Mouse (Mus musculus): Measurements from ENCODE around the gene Tdpoz2. TPM values are rescaled to one million over a fixed set of nuclear protein-coding genes. Genes with fewer than 3 reads are reported as not detected.
"Not testable (repeated sequence)": the region's sequence is repeated elsewhere in the genome, so short reads cannot be mapped to it uniquely, and the experiment has no call there.

The Tdpoz2 gene
- total and polyA plus RNA-seq, 2 experiments from 2014 or later: not detected

DNA sequence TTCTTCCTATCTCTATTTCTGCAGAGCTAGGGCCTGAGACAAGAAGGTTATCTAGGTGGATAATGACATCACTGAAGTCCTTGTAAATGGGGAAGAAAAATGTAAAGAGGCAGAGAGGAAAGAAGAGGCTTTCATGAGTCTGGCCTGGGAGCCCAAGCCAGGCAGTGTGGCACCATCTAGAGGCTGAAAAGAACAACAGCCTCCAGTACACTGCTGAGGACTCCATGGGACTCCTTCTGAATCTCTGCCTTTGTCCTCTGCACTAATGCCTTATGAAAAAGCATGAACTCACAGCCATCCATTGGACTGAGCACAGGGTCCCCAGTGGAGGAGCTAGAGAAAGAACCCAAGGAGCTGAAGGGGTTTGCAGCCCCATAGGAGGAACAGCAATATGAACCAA lies 43.5 kb downstream of the Tdpoz2 start:
- DNase-seq (ENCODE audit: low spot score) (peak; percentile 16), ATAC-seq (ENCODE audit: insufficient read depth, low read depth) (peak; percentile 63)
- H3K9me3 ChIP-seq (replicated peaks; ENCODE audit: control insufficient read depth, low read length); H3K9ac ChIP-seq (replicated peaks; ENCODE audit: low read depth, low read length); H3K4me3 ChIP-seq (ENCODE audit: low read depth, low read length); H3K4me2 ChIP-seq (ENCODE audit: low read depth, low read length); H3K36me3 ChIP-seq (replicated peaks; ENCODE audit: control insufficient read depth, insufficient read depth, low read length); H3K27me3 ChIP-seq (ENCODE audit: control insufficient read depth, insufficient read depth, low read length); H3K27ac ChIP-seq (ENCODE audit: low read depth); H3K4me1 ChIP-seq (ENCODE audit: control insufficient read depth, insufficient read depth): not testable (repeated sequence)
- peak; percentile 58 for TF ChIP-seq CTCF (IDR thresholded peaks at IDR 0.05; ENCODE audit: low read depth)

DNA sequence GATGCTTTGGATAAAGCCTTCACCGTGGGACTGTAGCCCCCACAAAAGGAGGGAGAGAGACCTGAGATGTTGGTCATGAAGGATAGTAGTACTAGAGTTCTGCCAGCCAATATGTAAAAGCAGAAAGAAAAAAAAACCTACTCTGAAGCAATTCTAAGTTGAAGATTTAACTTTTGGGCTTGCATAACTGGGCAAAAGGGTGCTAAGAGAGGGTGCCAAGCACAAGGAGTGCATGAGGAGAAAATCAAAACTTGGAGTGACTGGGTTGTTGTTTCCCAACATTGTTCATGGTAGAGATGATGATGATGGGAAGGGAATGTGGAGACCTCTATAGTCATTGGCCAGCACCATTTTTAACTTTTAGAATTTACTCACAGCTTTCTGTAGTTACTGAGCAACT lies 50.6 kb downstream of the Tdpoz2 start:
- 63% methylated on average over 1 of the region's 1 CpGs for WGBS
- DNase-seq (ENCODE audit: low spot score) (no peak), ATAC-seq (ENCODE audit: insufficient read depth, low read depth) (no peak)
- no peaks in the 10 kb centered on the region for H3K27me3 ChIP-seq (ENCODE audit: control insufficient read depth, insufficient read depth, low read length)
- H3K4me1 ChIP-seq (ENCODE audit: control insufficient read depth, insufficient read depth): no peaks in the 10 kb centered on the region
- no peak overlapping the region for H3K4me2 ChIP-seq (ENCODE audit: low read depth, low read length)
- no peaks in the 10 kb centered on the region for H3K36me3 ChIP-seq (replicated peaks; ENCODE audit: control insufficient read depth, insufficient read depth, low read length)
- H3K4me3 ChIP-seq (ENCODE audit: low read depth, low read length): no peak overlapping the region
- no peak for TF ChIP-seq EP300 (IDR thresholded peaks at IDR 0.05; ENCODE audit: low read depth)
- TF ChIP-seq CTCF (IDR thresholded peaks at IDR 0.05; ENCODE audit: low read depth): no peak
- H3K27ac ChIP-seq (ENCODE audit: low read depth): no peak overlapping the region
- no peaks in the 10 kb centered on the region for H3K9me3 ChIP-seq (replicated peaks; ENCODE audit: control insufficient read depth, low read length)
- H3K9ac ChIP-seq (replicated peaks; ENCODE audit: low read depth, low read length): no peak overlapping the region

Other genes with a start within 250 kb of the Tdpoz2 start
- gene Tchh, start 210.4 kb downstream of the Tdpoz2 start, total RNA-seq (2014; rRNA removed; ENCODE audit: low replicate concordance): 0.08 and 0.31 TPM in 2 replicates
- gene Tchh, start 210.4 kb downstream of the Tdpoz2 start, polyA plus RNA-seq (2015; fragmentation: Nextera tagmentation; extraction: Ambion mirVana): 0.23 and 0.25 TPM in 2 replicates
- not detected in 2 replicates for gene Tchhl1, start 183.9 kb downstream of the Tdpoz2 start, total RNA-seq (2014; rRNA removed; ENCODE audit: low replicate concordance)
- not detected in 2 replicates for gene Tchhl1, start 183.9 kb downstream of the Tdpoz2 start, polyA plus RNA-seq (2015; fragmentation: Nextera tagmentation; extraction: Ambion mirVana)
- 47.5 and 77.1 TPM in 2 replicates for gene S100a11, start 132.2 kb downstream of the Tdpoz2 start, total RNA-seq (2014; rRNA removed; ENCODE audit: low replicate concordance)
- 686 TPM in 2 replicates for gene S100a11, start 132.2 kb downstream of the Tdpoz2 start, polyA plus RNA-seq (2015; fragmentation: Nextera tagmentation; extraction: Ambion mirVana)
- gene S100a10, start 97.6 kb downstream of the Tdpoz2 start, total RNA-seq (2014; rRNA removed; ENCODE audit: low replicate concordance): 199 and 247 TPM in 2 replicates
- gene S100a10, start 97.6 kb downstream of the Tdpoz2 start, polyA plus RNA-seq (2015; fragmentation: Nextera tagmentation; extraction: Ambion mirVana): 174 and 192 TPM in 2 replicates
- not detected in 2 replicates for gene Tdpoz1, start 23.6 kb upstream of the Tdpoz2 start, total RNA-seq (2014; rRNA removed; ENCODE audit: low replicate concordance)
- gene Tdpoz1, start 23.6 kb upstream of the Tdpoz2 start, polyA plus RNA-seq (2015; fragmentation: Nextera tagmentation; extraction: Ambion mirVana): not detected in 2 replicates
- gene Gm37596, start 40.4 kb upstream of the Tdpoz2 start, total RNA-seq (2014; rRNA removed; ENCODE audit: low replicate concordance): not detected in 2 replicates
- gene Gm37596, start 40.4 kb upstream of the Tdpoz2 start, polyA plus RNA-seq (2015; fragmentation: Nextera tagmentation; extraction: Ambion mirVana): not detected in 2 replicates
- not detected in 2 replicates for gene Gm5773, start 120.3 kb upstream of the Tdpoz2 start, total RNA-seq (2014; rRNA removed; ENCODE audit: low replicate concordance)
- gene Gm5773, start 120.3 kb upstream of the Tdpoz2 start, polyA plus RNA-seq (2015; fragmentation: Nextera tagmentation; extraction: Ambion mirVana): not detected in 2 replicates
- gene Tdpoz4, start 143.7 kb upstream of the Tdpoz2 start, total RNA-seq (2014; rRNA removed; ENCODE audit: low replicate concordance): not detected in 2 replicates
- not detected in 2 replicates for gene Tdpoz4, start 143.7 kb upstream of the Tdpoz2 start, polyA plus RNA-seq (2015; fragmentation: Nextera tagmentation; extraction: Ambion mirVana)
- not detected in 2 replicates for gene Tdpoz3, start 173.3 kb upstream of the Tdpoz2 start, total RNA-seq (2014; rRNA removed; ENCODE audit: low replicate concordance)
- not detected in 2 replicates for gene Tdpoz3, start 173.3 kb upstream of the Tdpoz2 start, polyA plus RNA-seq (2015; fragmentation: Nextera tagmentation; extraction: Ambion mirVana)

All from heart, postnatal 0 days (tissue).